Mouse (Mus musculus) gastrocnemius, postnatal 36 days (tissue): ENCODE measurements around the gene Zranb3. TPM values are rescaled to one million over a fixed set of nuclear protein-coding genes. Genes with fewer than 3 reads are reported as not detected.
"Not testable (repeated sequence)": the region's sequence is repeated elsewhere in the genome, so short reads cannot be mapped to it uniquely, and the experiment has no call there.

Experiments used
- DNase-seq, 2 experiments: peaks; one replicate each; pipeline ENCODE4 v3.0.0; 2022
- intact Hi-C: fragments of 180-260 bp; cut with DNase I; formaldehyde crosslinking; loops from one replicate; pipeline ENCODE4 v1.15.1; 2025
- total RNA-seq, 2 experiments: library from RNA; stranded (reverse); gene quantifications; 2 replicates each; pipeline ENCODE4 v1.2.3; 2021

Zranb3 gene
- total RNA-seq, 2 experiments from 2014 or later: 4.8 to 5.4 TPM

GRCm38 (mm10) chr1:128062167-128062566 lies 40.7 kb downstream of the Zranb3 start:
- intact Hi-C loops: no loop called here
- DNase-seq: no peak

- no peak for DNase-seq
- intact Hi-C loops: no loop called here
Observed at GRCm38 (mm10) chr1:128061401-128061800, 41.4 kb downstream of the Zranb3 start.

GRCm38 (mm10) chr1:128060655-128061344 lies 42.0 kb downstream of the Zranb3 start:
- intact Hi-C loops: no loop called here
- DNase-seq: no peak

GRCm38 (mm10) chr1:128058625-128059024 lies 44.2 kb downstream of the Zranb3 start:
- intact Hi-C loops: no loop called here
- DNase-seq: no peak

- intact Hi-C loops: no loop called here
- no peak for DNase-seq
Observed at GRCm38 (mm10) chr1:128057269-128057668, 45.6 kb downstream of the Zranb3 start.

GRCm38 (mm10) chr1:128046920-128047319 lies 55.9 kb downstream of the Zranb3 start:
- no peak for DNase-seq
- intact Hi-C loops: no loop called here

GRCm38 (mm10) chr1:128046455-128046854 lies 56.4 kb downstream of the Zranb3 start:
- intact Hi-C loops: no loop called here
- no peak for DNase-seq

- intact Hi-C loops: no loop called here
- no peak for DNase-seq
Observed at GRCm38 (mm10) chr1:128044181-128044580, 58.7 kb downstream of the Zranb3 start.

GRCm38 (mm10) chr1:128036296-128036695 lies 66.6 kb downstream of the Zranb3 start:
- DNase-seq: no peak
- intact Hi-C loops: no loop called here

GRCm38 (mm10) chr1:128032123-128032522 lies 70.7 kb downstream of the Zranb3 start:
- intact Hi-C loops: no loop called here
- DNase-seq: no peak

- intact Hi-C loops: no loop called here
- DNase-seq: no peak
Observed at GRCm38 (mm10) chr1:128031524-128031923, 71.3 kb downstream of the Zranb3 start.

GRCm38 (mm10) chr1:128024363-128025114 lies 78.3 kb downstream of the Zranb3 start:
- intact Hi-C loops: no loop called here
- DNase-seq: no peak

GRCm38 (mm10) chr1:128020001-128020770 lies 82.7 kb downstream of the Zranb3 start:
- intact Hi-C loops: no loop called here

GRCm38 (mm10) chr1:128016035-128016492 lies 86.8 kb downstream of the Zranb3 start:
- intact Hi-C loops: no loop called here
- no peak for DNase-seq

More at GRCm38 (mm10) chr1:128020001-128020770, 82.7 kb downstream of the Zranb3 start:
- DNase-seq: no peak

- intact Hi-C loops: no loop called here
Observed at GRCm38 (mm10) chr1:128013698-128014386, 89.0 kb downstream of the Zranb3 start.

GRCm38 (mm10) chr1:128009751-128010150 lies 93.1 kb downstream of the Zranb3 start:
- no peak for DNase-seq
- intact Hi-C loops: no loop called here

More at GRCm38 (mm10) chr1:128013698-128014386, 89.0 kb downstream of the Zranb3 start:
- no peak for DNase-seq

- DNase-seq, intact Hi-C loops: not testable (repeated sequence)
Observed at GRCm38 (mm10) chr1:128006042-128006600, 96.7 kb downstream of the Zranb3 start.

GRCm38 (mm10) chr1:128004371-128004720 lies 98.5 kb downstream of the Zranb3 start:
- DNase-seq: no peak
- intact Hi-C loops: no loop called here

GRCm38 (mm10) chr1:128003712-128004370 lies 99.0 kb downstream of the Zranb3 start:
- intact Hi-C loops: no loop called here
- DNase-seq: no peak

- no peak for DNase-seq
- intact Hi-C loops: no loop called here
Observed at GRCm38 (mm10) chr1:128002159-128002558, 100.7 kb downstream of the Zranb3 start.
